Mouse (Mus musculus) cerebellum, adult 2 months (tissue): ENCODE data around the gene Kmt2d. TPM values are rescaled to one million over a fixed set of nuclear protein-coding genes. Genes with fewer than 3 reads are reported as not detected.

Experiments used
- DNase-seq, 2 experiments: peaks; one replicate each; pipeline ENCODE4 v3.0.0; 2021
- H3K27ac ChIP-seq: fragments of 200-500 bp; 2 replicates; pipeline ENCODE4 v1.5.1; 2012; ENCODE audit warnings: low read length, control low read depth, inconsistent platforms; ENCODE audit not compliant: insufficient read depth
- H3K27me3 ChIP-seq: fragments of 200-500 bp; 2 replicates; pipeline ENCODE4 v1.6.1; 2012; ENCODE audit warnings: inconsistent platforms, mild to moderate bottlenecking, low read length, moderate library complexity; ENCODE audit not compliant: control insufficient read depth, insufficient read depth
- H3K4me1 ChIP-seq: fragments of 200-500 bp; 2 replicates; pipeline ENCODE4 v1.6.1; 2011; ENCODE audit warnings: low read length; ENCODE audit not compliant: control insufficient read depth, insufficient read depth
- H3K4me3 ChIP-seq: fragments of 200-500 bp; replicated peaks from 2 replicates; pipeline ENCODE3; 2011; ENCODE audit warnings: mild to moderate bottlenecking, low read depth, low read length, control low read depth; ENCODE audit not compliant: insufficient read depth
- CTCF ChIP-seq: fragments of 200-500 bp; IDR thresholded peaks from 2 replicates; pipeline ENCODE4 v1.5.1; 2011; ENCODE audit warnings: low read depth, mild to moderate bottlenecking, control low read depth, low read length, moderate library complexity, borderline replicate concordance; ENCODE audit not compliant: insufficient read depth
- POLR2A ChIP-seq: fragments of 200-500 bp; IDR thresholded peaks from 2 replicates; pipeline ENCODE4 v1.6.1; 2011; ENCODE audit warnings: low read length, control low read depth, borderline replicate concordance; ENCODE audit not compliant: insufficient read depth
- WGBS: fragments of 180-500 bp; shearing (Covaris S2); methylation state at CpG from one replicate; pipeline ENCODE4 v1.1.7; 2018; 5-methylcytosine and 5-hydroxymethylcytosine counted together
- polyA plus RNA-seq: library from polyadenylated mRNA; depleted of rRNA; stranded (reverse); fragments of >200 nt; gene quantifications from 2 replicates; pipeline ENCODE4 v1.2.3, GENCODE M21; 2012

Kmt2d gene
- polyA plus RNA-seq, 1 experiment = 49.9 TPM

DNA sequence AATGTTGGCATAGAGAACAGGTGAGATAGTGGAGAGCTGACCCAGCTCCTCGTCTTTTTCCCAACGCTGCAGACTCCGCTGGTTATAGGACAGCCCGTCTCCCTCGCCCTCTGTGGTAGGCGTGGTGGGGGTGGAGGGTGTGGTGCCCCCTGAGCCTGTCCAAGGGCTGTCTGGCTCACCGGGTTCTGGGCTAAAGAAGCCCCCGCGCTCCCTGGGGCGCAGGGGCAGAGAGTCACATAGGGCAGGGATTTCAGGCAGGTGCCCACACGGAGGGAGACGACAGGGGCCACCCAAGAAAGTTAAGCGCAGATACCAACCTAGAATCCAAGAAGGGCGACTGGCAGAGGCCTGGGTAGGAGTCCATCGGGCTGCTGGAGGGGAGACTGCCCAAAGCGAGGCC, 16.8 kb downstream of the Kmt2d start:
- no peak for DNase-seq
- no peak for TF ChIP-seq CTCF
- no peak for TF ChIP-seq POLR2A
- no peak overlapping the region for H3K4me3 ChIP-seq
- H3K27me3 ChIP-seq = no peaks in the 10 kb centered on the region
- H3K27ac ChIP-seq = peak overlapping the region; percentile 4; the same call in 1 of the 2 replicates
- 86% methylated on average over 16 of the region's 16 CpGs for WGBS
- peaks cover 42% of the 10 kb centered on the region for H3K4me1 ChIP-seq

DNA sequence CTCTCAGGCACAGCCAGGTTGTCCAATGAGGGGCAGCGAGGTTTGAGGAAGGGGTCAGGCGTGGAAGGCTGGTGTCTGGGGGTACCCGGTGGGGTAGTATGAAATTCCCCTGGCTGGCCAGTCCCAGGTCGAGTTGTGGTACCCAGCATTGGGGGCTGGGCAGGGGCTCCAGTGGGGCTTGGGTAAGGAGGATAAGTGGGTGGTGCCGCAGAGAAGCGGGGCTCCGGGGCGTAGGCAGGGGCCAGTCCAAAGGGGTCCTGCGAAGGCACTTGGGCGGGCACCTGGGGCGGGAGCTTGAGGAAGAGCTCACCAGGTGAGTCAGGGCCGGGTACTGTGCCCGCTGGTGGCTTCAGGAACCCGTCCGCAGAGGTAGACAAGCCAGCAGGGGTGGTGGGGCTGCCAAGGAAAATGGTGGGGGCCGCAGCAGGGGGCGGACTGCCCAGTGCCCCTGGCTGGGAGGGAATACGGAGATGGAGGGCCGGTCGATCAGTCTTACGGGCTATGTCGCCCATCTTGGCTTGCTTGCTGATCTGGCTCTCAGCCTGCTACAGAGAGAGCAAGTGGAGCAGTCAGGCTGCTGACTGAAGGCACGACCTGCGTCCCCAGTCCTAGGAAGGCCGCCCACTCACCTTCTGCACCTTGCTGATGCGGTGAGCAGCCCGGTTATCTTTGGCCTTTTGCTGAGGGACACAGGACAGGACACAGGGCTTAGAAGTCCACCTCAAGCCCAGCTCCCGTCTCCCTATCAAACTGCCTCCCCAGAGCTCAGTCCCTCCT, 17.7 kb downstream of the Kmt2d start:
- peak; percentile 29; the same call in 1 of the 2 replicates for TF ChIP-seq POLR2A
- no peak for TF ChIP-seq CTCF
- Histone ChIP-seq H3K27me3 (no peaks in the 10 kb centered on the region), H3K27ac (peak overlapping the region; percentile 4; the same call in 1 of the 2 replicates), H3K4me1 (peaks cover 43% of the 10 kb centered on the region), H3K4me3 (peak overlapping the region; percentile 2)
- peak; percentile 56 to 71 for DNase-seq
- WGBS = 51% methylated on average over 27 of the region's 28 CpGs

DNA sequence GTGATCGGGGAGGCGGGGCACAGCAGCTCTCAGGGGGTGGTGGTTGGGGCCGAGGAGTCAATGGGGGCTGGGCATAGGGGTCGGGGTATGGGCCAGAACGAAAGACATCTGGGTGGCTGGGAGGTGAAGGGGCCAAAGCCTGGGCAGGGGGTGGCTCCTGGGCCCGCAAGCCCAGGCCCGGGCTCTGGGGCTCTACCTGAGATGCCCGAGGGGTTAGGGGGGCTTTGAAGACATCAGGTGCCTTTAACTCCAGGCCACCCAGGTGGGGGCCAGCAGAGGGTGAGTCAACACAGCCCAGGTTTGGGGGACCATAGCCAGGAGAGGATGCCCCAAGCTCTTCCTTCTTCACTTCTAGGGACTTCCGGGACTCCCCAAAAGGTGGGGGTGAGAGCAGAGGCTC, 18.3 kb downstream of the Kmt2d start:
- 84% methylated on average over 9 of the region's 9 CpGs for WGBS

DNA sequence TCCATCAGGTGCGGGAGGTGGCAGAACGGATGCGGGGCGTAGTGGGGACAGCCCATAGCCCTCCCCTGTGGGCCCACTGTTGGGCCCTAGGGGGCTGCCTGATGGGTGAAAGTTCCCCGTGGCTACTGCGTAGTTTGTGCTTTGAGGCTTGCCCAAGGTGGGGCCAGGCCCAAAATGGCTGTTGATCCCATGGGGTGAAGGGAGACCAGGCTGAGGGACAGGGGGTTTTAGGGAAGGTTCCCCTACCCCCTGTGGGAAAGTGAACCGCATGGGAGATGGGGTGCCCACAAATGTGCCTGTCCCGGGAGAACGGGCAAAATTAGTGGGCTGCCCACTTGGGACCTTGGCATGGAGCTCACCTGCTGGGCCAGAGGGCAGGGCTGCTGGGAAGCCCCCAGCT, 18.9 kb downstream of the Kmt2d start:
- Histone ChIP-seq H3K27me3 (no peaks in the 10 kb centered on the region), H3K4me3 (no peak overlapping the region), H3K27ac (no peak overlapping the region), H3K4me1 (peaks cover 43% of the 10 kb centered on the region)
- 89% methylated on average over 9 of the region's 9 CpGs for WGBS
- no peak for DNase-seq
- TF ChIP-seq POLR2A (no peak), CTCF (no peak)

More for the DNA sequence above, 18.3 kb downstream of the Kmt2d start:
- Histone ChIP-seq H3K4me3 (no peak overlapping the region), H3K4me1 (peaks cover 43% of the 10 kb centered on the region), H3K27me3 (no peaks in the 10 kb centered on the region), H3K27ac (no peak overlapping the region)
- DNase-seq = no peak
- TF ChIP-seq CTCF (no peak), POLR2A (no peak)

DNA sequence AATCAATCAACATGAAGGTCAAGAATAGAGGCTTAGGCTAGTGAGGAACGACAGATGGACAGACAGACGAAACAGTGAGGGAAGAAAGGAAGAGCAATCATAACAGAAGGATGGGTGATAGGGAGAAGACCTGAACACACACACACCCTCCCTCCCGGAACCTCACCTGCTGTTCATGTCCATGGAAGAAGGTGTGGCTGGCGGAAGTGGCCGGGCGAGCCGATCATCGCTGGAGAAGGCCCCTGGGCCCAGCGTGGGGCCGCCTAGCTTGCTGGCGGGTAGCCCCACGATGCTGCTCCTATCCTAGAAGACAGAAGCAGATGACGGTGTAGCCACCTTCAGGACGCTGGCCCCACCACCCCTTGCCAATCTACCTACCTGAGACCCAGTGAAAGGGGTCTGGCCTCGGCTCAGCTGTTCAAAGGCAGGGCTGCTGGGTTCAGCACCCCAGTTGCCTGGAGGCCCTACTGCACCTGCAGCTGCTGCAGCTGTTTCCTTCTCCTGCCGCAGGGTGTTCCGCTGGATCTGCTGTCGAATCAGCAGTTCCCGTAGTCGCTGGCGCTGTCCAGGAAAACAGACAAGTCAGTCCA, 19.7 kb downstream of the Kmt2d start:
- no peak overlapping the region for H3K4me3 ChIP-seq
- H3K4me1 ChIP-seq = peaks cover 43% of the 10 kb centered on the region
- H3K27ac ChIP-seq = 0 out of 2 replicates have a peak overlapping the region, but pooled peaks have one; percentile 19
- 48% methylated on average over 21 of the region's 21 CpGs for WGBS
- H3K27me3 ChIP-seq = no peaks in the 10 kb centered on the region
- no peak for DNase-seq
- TF ChIP-seq POLR2A (no peak), CTCF (no peak)

DNA sequence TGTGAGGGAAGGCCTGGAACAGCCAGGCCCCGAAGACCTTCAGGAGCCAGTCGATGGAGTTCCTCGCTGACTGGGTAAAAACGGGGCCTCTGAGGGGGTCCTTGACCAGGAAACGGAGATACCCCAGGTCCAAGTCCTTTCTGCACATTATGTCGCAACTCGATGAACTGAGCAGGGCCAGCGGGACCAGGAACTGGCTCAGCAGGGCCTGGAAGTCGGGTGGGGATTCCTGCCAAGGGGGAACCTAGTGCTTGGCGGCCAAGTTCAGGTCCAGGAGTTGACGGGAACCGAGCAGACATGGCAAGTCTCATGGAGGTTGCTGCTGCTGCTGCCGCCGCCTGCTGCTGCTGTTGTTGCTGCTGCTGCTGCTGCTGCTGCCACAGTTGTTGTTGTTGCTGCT, 20.3 kb downstream of the Kmt2d start:
- 24% methylated on average over 14 of the region's 14 CpGs for whole genome bisulfite sequencing
- no peak overlapping the region for H3K4me3 ChIP-seq

DNA sequence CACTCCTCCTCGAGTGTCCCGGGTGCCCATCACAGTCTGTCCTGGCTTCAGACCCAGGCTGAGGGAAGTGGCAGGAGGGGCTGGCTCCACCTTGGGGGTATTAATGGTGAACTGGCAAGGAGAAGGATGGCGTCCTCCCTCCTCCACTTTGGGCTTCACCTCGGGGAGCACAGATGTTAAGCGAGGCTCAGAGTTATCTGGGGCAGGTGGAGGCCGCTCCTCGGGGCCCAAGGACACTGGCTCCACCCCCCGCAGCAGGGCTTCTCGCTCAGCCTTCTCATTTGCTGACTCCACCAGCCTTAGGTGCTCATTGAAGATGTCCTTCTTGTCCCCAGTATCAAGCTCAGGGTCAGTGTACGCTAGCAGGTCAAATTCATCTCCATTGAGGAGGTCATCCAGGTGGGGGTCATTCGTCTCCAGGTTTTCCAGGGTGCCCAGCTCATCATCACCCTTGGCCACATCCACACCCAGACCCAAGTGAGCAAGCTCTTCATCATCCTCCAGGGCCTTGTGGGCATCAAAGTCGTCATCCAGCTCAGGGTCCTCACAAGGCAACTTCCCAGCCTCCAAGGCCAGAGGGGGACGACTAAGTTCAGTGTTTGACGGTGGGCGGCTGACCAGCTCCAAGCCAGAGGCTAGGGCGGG, 20.9 kb downstream of the Kmt2d start:
- Histone ChIP-seq H3K4me3 (no peak overlapping the region), H3K27me3 (no peaks in the 10 kb centered on the region), H3K4me1 (peaks cover 43% of the 10 kb centered on the region), H3K27ac (no peak overlapping the region)
- DNase-seq = no peak
- 71% methylated on average over 16 of the region's 16 CpGs for WGBS
- TF ChIP-seq POLR2A (no peak), CTCF (no peak)

More for the DNA sequence above, 20.3 kb downstream of the Kmt2d start:
- H3K27me3 ChIP-seq = no peaks in the 10 kb centered on the region
- H3K4me1 ChIP-seq = peaks cover 43% of the 10 kb centered on the region
- H3K27ac ChIP-seq = no peak overlapping the region
- TF ChIP-seq CTCF (no peak), POLR2A (no peak)
- peak; percentile 61 to 68 for DNase-seq
